Mouse (Mus musculus) fat pad, adult 2 months (tissue): ENCODE results near the gene Tmem164.

ENCODE experiments used
- DNase-seq: peaks from one replicate; pipeline ENCODE4 v3.0.0-alpha.2; 2011; ENCODE audit warnings: low read depth, low spot score; ENCODE audit errors: extremely low read depth

Tmem164 gene

DNA sequence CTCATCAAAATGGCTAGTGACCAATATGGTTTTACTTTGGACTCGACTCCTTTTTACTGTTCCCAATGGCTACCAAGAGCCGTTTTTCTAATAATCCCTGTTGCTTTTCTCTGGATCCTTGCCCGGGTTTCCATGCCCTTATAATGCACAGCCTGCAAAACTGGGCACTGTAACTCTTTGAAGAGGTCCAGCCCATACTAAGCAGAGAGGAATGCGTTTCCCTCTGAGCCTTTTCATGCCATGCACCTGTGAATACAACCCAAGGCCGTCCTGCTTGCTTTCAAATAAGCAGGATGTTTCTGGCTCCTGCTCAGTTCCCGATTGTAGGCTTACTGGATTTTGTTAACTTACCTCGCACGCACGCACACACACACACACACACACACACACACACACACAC is 7.3 kb downstream of the Tmem164 start:
- no peak for DNase-seq

DNA sequence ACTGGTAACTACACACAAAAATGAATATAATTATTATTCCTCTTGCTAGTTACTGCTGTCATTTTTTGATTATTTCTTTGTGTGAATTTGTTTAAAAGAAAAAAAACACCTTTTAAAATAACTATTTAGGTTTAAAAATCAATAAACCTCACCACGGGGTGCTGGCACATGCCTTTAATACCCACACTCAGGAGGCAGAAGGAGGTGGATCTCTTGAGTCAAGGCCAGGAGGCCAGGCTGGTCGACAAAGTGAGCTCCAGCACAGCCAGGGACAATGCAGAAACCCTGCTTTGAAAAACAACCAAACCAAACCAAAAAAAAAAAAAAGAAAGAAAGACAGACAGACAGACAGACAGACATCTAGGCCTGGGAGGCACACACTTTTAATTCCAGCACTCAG is 12.1 kb downstream of the Tmem164 start:
- DNase-seq, result no peak

DNA sequence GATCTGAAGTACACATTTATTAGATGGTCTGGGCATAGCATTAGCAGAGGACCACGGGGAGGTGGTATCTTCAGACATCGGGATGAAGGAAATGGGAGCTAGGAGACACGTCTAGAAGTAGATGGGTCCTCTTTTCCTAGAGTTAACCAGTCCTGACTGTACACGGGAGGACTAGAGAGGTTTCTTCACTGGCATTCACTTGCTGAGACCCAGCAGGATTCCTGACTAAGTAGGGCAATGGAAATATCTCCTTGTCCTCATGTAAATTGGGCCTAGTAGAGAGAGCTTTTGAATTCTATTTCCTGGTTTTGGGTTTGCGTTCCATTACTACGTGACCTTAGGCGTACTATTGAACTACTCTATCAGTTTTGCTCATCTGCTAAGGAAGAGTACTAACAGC is 13.1 kb downstream of the Tmem164 start:
- DNase-seq, result no peak

DNA sequence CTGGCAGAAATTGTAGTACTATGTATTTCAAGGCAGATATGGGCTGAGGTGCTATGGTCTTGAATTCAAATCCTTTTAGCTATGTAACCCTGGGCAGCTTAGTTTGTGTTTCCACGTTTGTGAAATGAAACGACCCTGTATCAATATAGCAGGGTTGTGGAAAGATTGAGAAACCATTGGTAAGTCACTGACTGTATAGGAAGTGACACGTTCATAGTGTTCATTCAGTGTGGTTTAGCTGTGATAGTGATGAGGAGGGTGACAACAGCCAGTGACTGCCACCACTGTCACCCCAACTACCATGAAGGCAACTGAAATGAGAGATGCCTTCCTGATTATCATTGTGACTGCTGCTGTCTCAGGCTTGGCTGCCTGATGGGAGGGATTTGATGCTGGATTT is 13.7 kb downstream of the Tmem164 start:
- no peak for DNase-seq

DNA sequence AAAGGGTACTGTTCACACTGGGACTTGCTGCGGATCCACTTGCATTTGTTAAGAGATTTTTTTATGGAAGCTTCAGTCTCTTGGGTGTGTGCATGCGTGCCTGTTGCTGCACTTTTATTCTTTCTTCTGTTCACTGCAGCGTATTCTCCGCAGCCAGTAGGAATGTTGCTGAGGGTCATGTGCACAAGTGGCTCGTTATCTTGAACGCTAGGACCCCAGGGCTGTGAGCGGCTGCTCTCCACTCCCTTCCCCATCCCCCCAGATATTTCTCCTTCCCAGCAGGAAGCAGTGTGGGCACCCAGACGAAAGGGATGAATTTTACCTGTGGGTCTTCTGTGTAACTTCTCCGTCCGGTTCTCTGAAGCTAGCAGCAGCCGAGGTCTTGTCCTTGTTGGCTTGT is 15.6 kb downstream of the Tmem164 start:
- DNase-seq, result no peak

DNA sequence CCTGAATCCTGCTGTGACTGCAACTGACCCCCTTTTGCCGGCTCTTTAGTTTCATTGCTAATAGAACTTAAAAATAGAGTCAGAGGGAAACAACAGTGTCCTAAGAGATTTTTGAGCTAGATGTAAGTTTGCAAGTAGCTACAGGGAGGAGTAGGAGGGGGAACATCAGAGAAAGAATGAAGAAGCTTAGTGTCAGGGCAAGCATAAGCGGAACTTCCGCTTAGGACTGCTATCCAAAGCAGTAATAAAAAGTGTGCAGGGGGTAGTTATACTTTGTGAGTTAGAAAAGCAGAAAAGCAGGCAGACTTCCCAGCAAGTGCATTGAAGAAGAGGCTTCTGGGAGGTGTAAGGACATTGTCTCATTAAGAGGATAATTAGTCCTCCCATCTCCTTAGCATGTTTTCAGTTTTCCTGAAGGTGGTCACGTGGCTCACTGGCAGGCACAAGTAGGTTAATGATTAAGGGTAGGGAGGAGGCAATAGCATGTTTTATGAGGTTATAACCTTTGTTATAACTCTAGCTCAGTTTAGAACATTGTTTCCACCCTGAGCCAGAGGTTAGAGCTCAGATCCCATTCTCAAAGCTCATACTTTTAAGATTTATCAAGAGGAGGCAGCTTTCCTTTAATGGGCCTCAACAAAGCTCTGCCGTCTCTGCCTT is 16.5 kb downstream of the Tmem164 start:
- DNase-seq, result no peak

DNA sequence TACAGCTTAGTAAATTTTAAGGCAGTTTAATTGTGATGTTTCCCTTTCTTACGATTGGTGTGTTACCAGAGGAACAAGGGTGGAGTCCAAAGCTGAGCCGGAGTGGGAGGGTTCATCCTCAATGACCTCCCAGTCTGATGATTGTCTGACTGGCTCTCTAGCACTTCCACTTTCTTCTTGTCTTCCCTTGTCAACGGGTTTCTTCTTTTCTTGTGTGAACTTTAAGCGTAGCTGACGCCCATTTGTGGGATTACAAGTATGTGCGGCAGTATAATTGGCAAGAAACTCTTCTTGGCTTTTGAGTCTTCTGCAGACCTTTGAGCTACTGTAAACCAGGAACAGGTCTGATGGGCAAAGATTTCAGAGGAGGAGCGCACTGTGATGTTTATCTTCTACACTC is 17.0 kb downstream of the Tmem164 start:
- DNase-seq, result no peak

DNA sequence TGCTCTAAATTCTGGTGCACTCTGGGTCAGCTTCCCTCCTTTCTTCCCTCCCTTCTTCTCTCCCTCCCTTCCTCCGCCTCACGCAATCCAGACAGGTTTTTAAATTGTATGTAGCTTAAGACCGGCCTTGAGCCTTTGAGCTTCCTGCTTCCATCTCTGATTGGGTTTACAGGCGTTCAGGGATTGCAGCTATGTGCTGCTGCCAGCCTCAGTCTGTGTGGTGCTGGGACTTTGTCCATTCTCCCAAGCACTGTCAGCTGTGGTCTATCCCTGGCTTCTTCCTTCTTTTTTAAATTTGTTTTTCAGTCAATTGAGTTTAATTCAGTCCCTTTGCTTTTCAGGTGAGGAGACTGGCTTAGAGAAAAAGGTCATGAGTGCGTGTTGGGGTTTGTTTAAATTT is 20.9 kb downstream of the Tmem164 start:
- DNase-seq, result no peak

DNA sequence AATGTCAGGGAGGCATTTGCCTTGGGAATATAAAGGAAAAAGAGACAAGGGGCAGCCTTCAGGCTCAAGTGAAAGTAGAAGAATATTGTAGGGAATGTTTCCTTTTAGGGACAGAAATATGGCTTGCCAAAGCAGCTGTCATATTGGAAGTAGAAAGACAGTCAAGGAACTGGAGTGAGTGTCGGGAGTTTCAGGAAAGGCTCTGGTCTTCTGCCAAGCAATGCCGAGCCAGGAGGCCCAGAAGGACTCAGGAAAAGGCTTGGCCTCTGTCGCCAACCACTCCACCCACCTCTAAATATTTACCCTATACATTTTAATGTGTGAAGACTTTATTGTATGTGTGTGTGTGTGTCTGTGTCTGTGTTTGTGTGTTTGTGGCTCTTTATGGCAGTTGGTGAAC is 21.4 kb downstream of the Tmem164 start:
- DNase-seq, result no peak

DNA sequence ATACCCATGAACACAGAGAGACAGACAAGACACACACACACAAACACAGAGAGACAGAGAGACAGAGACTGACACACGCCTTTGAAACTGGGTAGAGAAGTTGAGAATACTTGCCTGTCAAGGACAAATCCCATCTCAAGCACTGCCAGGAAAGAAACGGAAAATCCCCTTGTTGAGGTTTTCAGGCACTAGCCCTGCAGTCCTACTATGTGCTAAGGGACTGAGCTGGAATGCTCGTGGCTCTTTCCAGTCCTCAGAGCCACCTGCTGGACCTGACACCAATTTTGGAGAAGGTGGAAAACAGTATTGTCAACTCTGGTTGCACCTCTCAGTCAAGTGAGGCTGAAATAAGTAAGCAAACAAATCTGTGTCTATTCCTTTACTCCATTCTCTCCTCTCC is 22.7 kb downstream of the Tmem164 start:
- DNase-seq, result no peak

DNA sequence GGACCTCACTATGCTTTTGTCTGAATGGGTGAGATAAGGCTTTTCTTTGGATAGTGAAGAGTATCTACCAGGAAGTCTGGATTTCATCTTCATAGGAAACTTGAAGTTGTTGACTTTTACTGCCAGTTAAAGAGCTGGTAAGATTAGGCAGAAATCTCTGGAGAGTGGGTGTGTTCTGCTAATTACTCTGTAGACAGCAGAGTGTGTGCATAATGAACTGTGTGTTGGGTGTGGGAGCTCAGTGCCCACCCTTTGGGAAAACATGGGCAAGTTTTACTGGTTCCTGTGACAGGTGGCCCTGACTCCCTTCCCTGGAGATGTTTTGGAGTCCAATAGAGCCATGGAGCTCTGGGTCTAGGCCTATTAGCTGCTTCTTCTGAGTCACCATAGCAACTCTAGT is 27.1 kb downstream of the Tmem164 start:
- DNase-seq, result no peak

DNA sequence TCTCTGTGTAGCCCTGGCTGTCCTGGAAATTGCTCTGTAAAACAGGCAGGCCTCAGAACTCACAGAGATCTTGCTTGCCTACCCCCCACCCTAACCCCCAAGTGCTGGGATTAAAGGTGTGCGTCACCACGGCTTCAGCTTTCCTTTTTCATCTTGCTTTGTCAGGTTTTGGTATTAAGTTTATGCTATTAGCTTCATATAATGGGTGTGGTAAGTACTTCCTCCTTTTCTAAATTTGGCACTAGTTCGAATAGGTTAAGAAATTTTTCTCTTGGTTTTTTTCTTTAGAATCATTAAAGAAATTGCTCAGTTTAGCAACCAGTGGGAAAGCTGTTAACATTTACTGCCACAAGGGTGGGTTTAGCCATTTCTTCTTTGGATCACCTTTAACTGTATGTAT is 34.8 kb downstream of the Tmem164 start:
- no peak for DNase-seq

DNA sequence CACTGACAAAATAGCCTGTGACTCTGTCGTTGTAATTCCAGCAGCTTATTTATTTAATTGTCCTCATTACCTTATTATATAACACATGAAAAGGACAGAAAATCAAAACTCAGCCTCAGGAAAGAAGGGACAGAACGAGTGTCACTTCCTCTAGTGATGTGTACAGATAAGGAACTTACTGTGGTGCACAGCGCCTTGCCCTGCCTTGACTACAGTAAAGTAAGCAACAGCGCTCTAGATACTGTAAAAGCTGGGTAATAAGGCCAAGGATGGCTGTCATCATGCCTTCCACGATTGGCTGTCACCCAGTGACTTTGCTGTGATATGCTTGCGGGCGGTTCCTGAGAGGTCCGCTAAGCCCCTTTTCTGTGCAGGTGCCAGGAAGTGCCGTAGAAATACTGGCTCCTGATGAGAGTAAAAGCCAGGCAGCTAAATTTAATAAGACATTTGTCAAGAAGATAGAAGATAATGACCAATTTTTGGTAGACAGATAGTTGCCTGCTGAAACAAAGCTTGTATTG is 36.8 kb downstream of the Tmem164 start:
- DNase-seq, result no peak

DNA sequence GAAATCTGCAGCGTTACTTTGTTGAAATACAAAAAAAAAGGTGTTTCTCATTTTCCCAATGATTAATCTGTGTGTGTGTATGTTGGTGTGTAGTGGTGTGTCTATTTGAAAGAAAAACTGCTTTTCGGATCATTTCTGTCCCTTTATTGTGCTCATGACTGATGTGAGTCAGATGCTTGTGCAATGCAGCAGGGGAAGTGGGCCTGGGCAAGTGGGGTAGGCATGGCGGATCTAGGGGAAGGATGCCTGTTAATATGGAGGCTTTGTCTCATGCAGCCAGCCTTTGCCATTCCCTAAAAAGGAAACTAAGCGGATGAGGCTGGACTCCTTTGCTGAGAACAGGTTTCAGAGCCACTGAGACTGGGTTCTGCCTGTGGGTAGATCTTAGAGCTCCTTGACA is 37.6 kb downstream of the Tmem164 start:
- DNase-seq, result no peak

DNA sequence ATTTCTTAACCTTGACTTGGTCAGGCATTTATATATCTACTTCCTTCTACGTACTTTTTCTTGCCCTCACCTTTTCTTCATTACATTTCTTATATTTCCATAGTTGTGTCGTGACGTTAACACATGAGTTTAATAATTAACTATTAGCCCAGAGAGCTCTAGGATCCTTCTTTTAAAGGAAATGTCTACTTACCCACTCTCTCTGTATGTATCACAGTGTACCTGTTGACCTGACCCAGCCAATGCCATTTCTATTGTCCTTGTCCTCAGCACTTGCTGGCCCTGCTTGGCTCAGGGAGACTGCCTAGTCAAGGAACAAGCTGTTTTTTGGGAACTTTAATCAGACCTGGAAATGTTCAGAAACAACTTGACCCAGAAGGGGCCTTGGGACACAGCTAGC is 40.7 kb downstream of the Tmem164 start:
- DNase-seq, result no peak

DNA sequence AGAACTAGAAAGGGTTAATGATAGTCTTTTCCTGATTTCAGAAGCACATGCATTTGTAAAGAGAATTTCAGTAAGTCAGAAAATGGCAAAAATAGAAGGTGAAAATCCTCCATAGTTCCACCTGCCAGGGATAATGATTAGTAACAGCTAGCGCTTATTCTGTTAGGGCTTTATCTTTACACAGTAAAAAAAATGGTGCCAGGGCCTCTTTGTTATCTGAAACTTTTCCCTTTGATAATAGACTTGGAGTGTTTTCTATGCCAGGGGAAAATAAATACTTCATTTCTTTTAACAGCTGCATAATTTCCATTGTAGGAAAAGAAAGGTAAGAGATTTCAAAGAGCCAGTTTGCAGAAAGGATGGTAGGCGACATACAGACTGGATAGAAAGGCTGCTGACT is 43.0 kb downstream of the Tmem164 start:
- DNase-seq, result no peak

DNA sequence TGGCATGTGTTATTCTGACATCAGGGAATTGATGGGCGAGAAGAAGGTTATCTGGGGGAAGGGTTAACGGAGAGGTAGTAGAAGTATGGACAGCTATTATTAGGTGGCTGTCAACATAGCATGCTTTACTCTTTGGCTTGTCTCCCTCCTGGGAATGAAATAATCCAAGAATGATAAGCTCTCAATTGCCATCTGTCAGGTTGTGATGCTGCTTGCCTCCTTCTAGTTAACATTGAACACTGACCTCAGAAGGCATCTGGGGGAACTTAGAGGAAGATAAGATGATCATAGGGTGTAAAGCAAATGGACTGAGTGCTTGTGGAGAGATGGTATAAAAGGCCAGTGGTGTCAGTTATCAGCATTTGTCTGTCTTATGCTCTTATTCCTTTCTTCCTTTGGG is 44.4 kb downstream of the Tmem164 start:
- no peak for DNase-seq

DNA sequence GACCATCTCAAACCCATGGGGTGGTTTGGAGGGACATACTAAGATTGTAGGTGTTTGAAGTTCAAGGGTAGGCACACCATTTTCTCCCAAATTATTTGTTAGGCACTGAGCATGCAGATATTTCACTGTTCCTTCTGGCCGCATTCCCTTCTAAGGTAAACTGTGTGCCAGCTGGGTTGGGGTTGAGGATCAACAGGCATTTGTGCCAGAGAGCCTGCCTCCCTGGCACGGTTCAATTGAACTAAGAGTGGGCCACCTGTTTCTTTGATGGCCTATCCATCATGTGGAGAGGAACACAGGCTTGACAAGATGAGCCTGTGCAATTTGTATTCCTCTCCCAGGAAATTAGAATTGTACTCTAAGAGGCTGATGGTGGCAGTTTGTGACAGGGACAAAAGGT is 45.1 kb downstream of the Tmem164 start:
- DNase-seq, result no peak

DNA sequence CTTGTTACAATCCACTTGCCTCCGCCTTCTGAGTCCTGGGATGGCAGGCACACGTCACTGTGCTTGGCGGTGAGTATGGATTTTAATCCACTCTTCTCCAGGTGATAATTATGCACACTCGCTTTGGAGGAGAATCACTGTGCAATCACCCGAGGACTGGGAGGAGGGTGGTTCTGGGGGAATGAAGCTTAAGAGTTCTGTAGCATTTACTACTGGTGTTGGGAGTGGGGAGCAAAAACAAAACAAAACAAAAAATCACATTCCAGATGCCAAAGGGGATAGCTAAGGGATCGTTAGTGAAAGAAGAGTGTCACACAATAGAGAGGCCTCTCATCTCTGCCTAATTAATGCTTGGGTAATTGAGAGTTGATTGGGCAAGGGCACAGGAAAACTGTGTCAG is 46.6 kb downstream of the Tmem164 start:
- DNase-seq, result no peak

DNA sequence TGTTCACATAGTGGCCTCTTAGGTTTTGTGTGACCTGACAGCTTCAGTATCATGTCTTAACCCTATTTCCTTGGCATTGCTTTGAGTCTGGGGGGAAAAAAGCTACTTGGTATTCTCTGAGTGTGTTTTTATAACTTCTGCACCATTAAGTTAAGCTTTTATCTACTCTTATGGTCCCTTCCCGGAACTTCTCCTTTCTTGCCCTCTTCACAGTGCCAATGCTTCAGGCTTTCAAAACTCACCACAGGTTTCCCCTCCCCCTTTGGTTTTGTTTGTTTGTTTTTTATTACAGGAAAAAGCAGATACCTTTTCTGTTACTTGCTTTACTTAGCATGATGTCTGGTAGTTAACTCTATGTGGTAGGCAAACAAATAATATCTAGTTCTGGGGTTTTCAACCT is 47.8 kb downstream of the Tmem164 start:
- no peak for DNase-seq

DNA sequence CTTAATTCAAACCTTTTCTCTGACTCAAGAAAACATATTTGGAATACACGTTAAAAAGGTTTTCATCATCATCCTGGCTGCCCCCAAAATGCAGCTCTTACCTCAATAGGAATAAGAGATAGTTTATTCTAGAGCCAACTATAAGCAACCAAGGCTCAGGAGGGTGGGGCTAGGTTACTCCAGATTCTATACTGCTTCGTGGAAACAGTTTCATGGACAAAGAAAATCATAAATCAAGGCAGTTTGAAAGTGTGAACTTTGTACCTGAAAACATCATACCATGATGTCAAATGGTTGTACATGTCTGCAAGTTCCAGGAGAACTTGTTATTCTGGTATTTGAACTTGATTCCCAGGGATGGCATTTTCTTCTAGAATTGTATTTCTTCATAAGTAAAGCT is 48.3 kb downstream of the Tmem164 start:
- peak; percentile 65 for DNase-seq

DNA sequence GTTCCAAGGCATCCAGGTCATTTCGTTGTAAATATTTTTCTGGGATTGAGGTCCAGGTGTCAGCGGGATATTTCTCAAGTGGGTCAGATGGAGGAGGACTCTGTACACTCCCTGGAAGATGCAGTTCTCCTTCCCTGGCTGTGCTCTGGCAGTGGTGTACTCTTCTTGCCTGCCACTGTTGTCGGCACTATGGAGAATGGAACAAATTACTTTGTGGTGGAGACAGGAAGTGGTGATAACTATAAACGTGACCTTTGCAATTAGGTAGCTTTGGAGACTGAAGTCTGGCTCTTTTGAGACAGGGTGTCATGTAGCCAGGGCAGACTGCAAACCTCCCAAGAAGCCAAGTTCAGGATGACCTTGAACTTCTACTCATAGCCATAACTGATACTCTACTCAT is 55.9 kb downstream of the Tmem164 start:
- no peak for DNase-seq

DNA sequence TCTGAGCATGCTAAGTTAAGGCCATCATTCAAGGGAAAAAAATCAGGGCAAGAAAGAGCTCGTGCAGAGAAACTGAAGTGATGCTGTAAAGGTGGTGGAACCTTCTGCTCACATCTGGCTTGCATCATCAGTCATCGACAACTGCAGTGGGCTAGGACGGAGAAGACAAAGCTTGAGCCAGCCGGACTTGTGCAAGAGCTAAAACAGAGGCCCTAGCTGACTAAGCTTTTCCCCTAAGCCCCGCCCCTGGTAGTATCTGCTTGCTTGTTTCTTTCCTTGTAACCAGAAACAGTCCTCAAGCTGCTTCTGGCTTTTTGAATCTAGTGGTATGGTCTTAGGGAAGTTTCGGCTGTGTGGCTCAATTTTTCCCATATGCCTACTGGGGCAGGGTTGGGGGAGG is 56.5 kb downstream of the Tmem164 start:
- DNase-seq, result no peak
